Mouse (Mus musculus) limb, embryonic 14.5 days (tissue): ENCODE measurements at regions not wholly inside any gene's neighbourhood (a gene's known extent, or its start where the extent isn't known, plus 50 kb on each side); places are given as distances from the start of the nearest gene placed in this dataset.

Experiments
- ATAC-seq: fragments of 200-750 bp; cut with Nextera tagmentation; 2 replicates; pipeline ENCODE4 v1.8.0; 2017; ENCODE audit warnings: low read depth, moderate number of reproducible peaks, moderate TSS enrichment; ENCODE audit not compliant: low FRiP score
- DNase-seq: peaks from one replicate; pipeline ENCODE4 v3.0.0-alpha.2; 2015; ENCODE audit warnings: low spot score
- H3K27ac ChIP-seq: fragments of 300-500 bp; sonication (generic); replicated peaks from 2 replicates; pipeline ENCODE4 v1.5.1; 2014; ENCODE audit warnings: low read depth, mild to moderate bottlenecking, low read length, moderate library complexity, mixed read lengths
- H3K27me3 ChIP-seq: fragments of 300-500 bp; sonication (generic); 2 replicates; pipeline ENCODE4 v1.6.1; 2014; ENCODE audit warnings: low read length, mixed read lengths; ENCODE audit not compliant: control insufficient read depth, insufficient read depth
- H3K36me3 ChIP-seq: fragments of 300-500 bp; sonication (generic); 2 replicates; pipeline ENCODE4 v1.6.1; 2014; ENCODE audit warnings: mild to moderate bottlenecking, low read length, moderate library complexity, mixed read lengths; ENCODE audit not compliant: control insufficient read depth, insufficient read depth
- H3K4me1 ChIP-seq: fragments of 300-500 bp; sonication (generic); 2 replicates; pipeline ENCODE4 v1.6.1; 2014; ENCODE audit warnings: antibody characterized with exemption, low read length, mixed read lengths; ENCODE audit not compliant: control insufficient read depth, insufficient read depth
- H3K4me2 ChIP-seq: fragments of 300-500 bp; sonication (generic); replicated peaks from 2 replicates; pipeline ENCODE4 v1.6.1; 2014; ENCODE audit warnings: low read depth, mild to moderate bottlenecking, low read length, moderate library complexity; ENCODE audit not compliant: severe bottlenecking
- H3K4me3 ChIP-seq: fragments of 300-500 bp; sonication (generic); replicated peaks from 2 replicates; pipeline ENCODE4 v1.5.1; 2014; ENCODE audit warnings: low read length
- H3K9ac ChIP-seq: fragments of 300-500 bp; sonication (generic); 2 replicates; pipeline ENCODE4 v1.6.1; 2014; ENCODE audit warnings: mild to moderate bottlenecking, low read depth, low read length, moderate library complexity; ENCODE audit not compliant: severe bottlenecking
- H3K9me3 ChIP-seq: fragments of 300-500 bp; sonication (generic); 2 replicates; pipeline ENCODE4 v1.6.1; 2016; ENCODE audit warnings: low read length; ENCODE audit not compliant: control insufficient read depth
- POLR2A ChIP-seq: fragments of 200-500 bp; IDR thresholded peaks from 2 replicates; pipeline ENCODE4 v1.8.0; 2012; ENCODE audit warnings: inconsistent platforms, mild to moderate bottlenecking, moderate library complexity, borderline replicate concordance; ENCODE audit not compliant: insufficient read depth, insufficient read length; ENCODE audit errors: extremely low read depth
- WGBS: fragments of 180-500 bp; shearing (Covaris S2); extraction: QIAGEN DNeasy Blood & Tissue Kit; methylation state at CpG from one replicate; pipeline ENCODE4 v1.1.7; 2014; 5-methylcytosine and 5-hydroxymethylcytosine counted together

GRCm38 (mm10) chr5:83622612-83623374 is 267.8 kb upstream of the Tecrl start:
- Histone ChIP-seq H3K9me3 (no peaks in the 10 kb centered on the region), H3K27ac (no peak overlapping the region), H3K4me2 (no peak overlapping the region), H3K9ac (no peak overlapping the region), H3K27me3 (no peaks in the 10 kb centered on the region), H3K36me3 (no peaks in the 10 kb centered on the region), H3K4me3 (no peak overlapping the region), H3K4me1 (no peaks in the 10 kb centered on the region)
- 82% methylated on average over 7 of the region's 7 CpGs for WGBS
- TF ChIP-seq POLR2A = no peak
- DNase-seq (no peak), ATAC-seq (no peak)

GRCm38 (mm10) chr5:83610777-83611176 is 255.8 kb upstream of the Tecrl start:
- H3K27ac ChIP-seq = no peak overlapping the region
- no peak overlapping the region for H3K4me3 ChIP-seq
- no peak overlapping the region for H3K4me2 ChIP-seq
- ATAC-seq (no peak), DNase-seq (no peak)
- no peaks in the 10 kb centered on the region for H3K4me1 ChIP-seq
- H3K9ac ChIP-seq = no peak overlapping the region
- TF ChIP-seq POLR2A = no peak
- no peaks in the 10 kb centered on the region for H3K36me3 ChIP-seq
- WGBS = 25% methylated on average over 2 of the region's 2 CpGs
- no peaks in the 10 kb centered on the region for H3K27me3 ChIP-seq
- H3K9me3 ChIP-seq = no peaks in the 10 kb centered on the region

GRCm38 (mm10) chr5:83593289-83593610 is 238.3 kb upstream of the Tecrl start:
- H3K9me3 ChIP-seq = no peaks in the 10 kb centered on the region
- no peak for DNase-seq
- H3K27ac ChIP-seq = no peak overlapping the region
- TF ChIP-seq POLR2A = no peak
- no peak overlapping the region for H3K4me3 ChIP-seq
- H3K9ac ChIP-seq = no peak overlapping the region
- H3K4me1 ChIP-seq = no peaks in the 10 kb centered on the region
- ATAC-seq = no peak
- no peaks in the 10 kb centered on the region for H3K27me3 ChIP-seq
- H3K4me2 ChIP-seq = no peak overlapping the region
- H3K36me3 ChIP-seq = no peaks in the 10 kb centered on the region
- WGBS = 69% methylated on average over 1 of the region's 1 CpGs

- no peak overlapping the region for H3K9ac ChIP-seq
- ATAC-seq (no peak), DNase-seq (no peak)
- no peak overlapping the region for H3K27ac ChIP-seq
- H3K36me3 ChIP-seq = no peaks in the 10 kb centered on the region
- H3K4me2 ChIP-seq = no peak overlapping the region
- no peaks in the 10 kb centered on the region for H3K4me1 ChIP-seq
- WGBS = 87% methylated on average over 3 of the region's 3 CpGs
- H3K9me3 ChIP-seq = no peaks in the 10 kb centered on the region
- H3K27me3 ChIP-seq = no peaks in the 10 kb centered on the region
- H3K4me3 ChIP-seq = no peak overlapping the region
- TF ChIP-seq POLR2A = no peak
Measured at GRCm38 (mm10) chr5:83592587-83593288, 237.7 kb upstream of the Tecrl start.
